Mouse (Mus musculus): ENCODE measurements around the gene Smim15. TPM values are rescaled to one million over a fixed set of nuclear protein-coding genes. Genes with fewer than 3 reads are reported as not detected.
A peak's percentile ranks its signal among the peaks of the same experiment; 100 is the strongest.

Gene Smim15
- polyA plus RNA-seq, 1 experiment from 2014 or later: 54.3 TPM

GRCm38 (mm10) chr13:108043431-108044221, 620 bp upstream of the Smim15 start:
- H3K27me3 ChIP-seq (ENCODE audit: low read depth, poor library complexity, severe bottlenecking): no peaks in the 10 kb centered on the region
- H3K4me1 ChIP-seq: peaks cover 40% of the 10 kb centered on the region
- DNase-seq (ENCODE audit: low spot score): no peak
- H3K9me3 ChIP-seq (replicated peaks): no peaks in the 10 kb centered on the region
- peak overlapping the region; percentile 98 for H3K27ac ChIP-seq
- peaks cover 18% of the 10 kb centered on the region for H3K36me3 ChIP-seq
- peak overlapping the region; percentile 90 for H3K4me3 ChIP-seq
- WGBS: 7% methylated on average over 23 of the region's 23 CpGs

- DNase-seq (ENCODE audit: low spot score): no peak
- Histone ChIP-seq H3K9me3 (replicated peaks) (no peaks in the 10 kb centered on the region), H3K36me3 (peaks cover 20% of the 10 kb centered on the region), H3K27ac (no peak overlapping the region), H3K4me1 (peaks cover 37% of the 10 kb centered on the region), H3K27me3 (ENCODE audit: low read depth, poor library complexity, severe bottlenecking) (no peaks in the 10 kb centered on the region), H3K4me3 (no peak overlapping the region)
- WGBS: 85% methylated on average over 3 of the region's 3 CpGs
These were observed 1.4 kb downstream of the Smim15 start for GRCm38 (mm10) chr13:108045646-108046045.

GRCm38 (mm10) chr13:108046071-108046470, 1.8 kb downstream of the Smim15 start:
- 94% methylated on average over 3 of the region's 3 CpGs for WGBS
- no peak for DNase-seq (ENCODE audit: low spot score)

GRCm38 (mm10) chr13:108046891-108047290, 2.6 kb downstream of the Smim15 start:
- DNase-seq (ENCODE audit: low spot score): no peak
- Histone ChIP-seq H3K9me3 (replicated peaks) (no peaks in the 10 kb centered on the region), H3K36me3 (peaks cover 24% of the 10 kb centered on the region), H3K27me3 (ENCODE audit: low read depth, poor library complexity, severe bottlenecking) (no peaks in the 10 kb centered on the region), H3K4me1 (peaks cover 24% of the 10 kb centered on the region), H3K4me3 (no peak overlapping the region), H3K27ac (no peak overlapping the region)
- 75% methylated on average over 6 of the region's 6 CpGs for WGBS

More at GRCm38 (mm10) chr13:108046071-108046470, 1.8 kb downstream of the Smim15 start:
- H3K36me3 ChIP-seq: peaks cover 21% of the 10 kb centered on the region
- H3K9me3 ChIP-seq (replicated peaks): no peaks in the 10 kb centered on the region
- H3K27ac ChIP-seq: no peak overlapping the region
- H3K4me1 ChIP-seq: peaks cover 32% of the 10 kb centered on the region
- no peak overlapping the region for H3K4me3 ChIP-seq
- no peaks in the 10 kb centered on the region for H3K27me3 ChIP-seq (ENCODE audit: low read depth, poor library complexity, severe bottlenecking)

- no peak overlapping the region for H3K27ac ChIP-seq
- 93% methylated on average over 6 of the region's 6 CpGs for WGBS
- H3K27me3 ChIP-seq (ENCODE audit: low read depth, poor library complexity, severe bottlenecking): no peaks in the 10 kb centered on the region
- no peak for DNase-seq (ENCODE audit: low spot score)
- H3K9me3 ChIP-seq (replicated peaks): no peaks in the 10 kb centered on the region
- no peak overlapping the region for H3K4me3 ChIP-seq
- H3K4me1 ChIP-seq: peaks cover 22% of the 10 kb centered on the region
- H3K36me3 ChIP-seq: peaks cover 27% of the 10 kb centered on the region
These were observed 3.1 kb downstream of the Smim15 start for GRCm38 (mm10) chr13:108047364-108047763.

- no peak overlapping the region for H3K4me3 ChIP-seq
- H3K27ac ChIP-seq: no peak overlapping the region
- H3K4me1 ChIP-seq: peaks cover 6% of the 10 kb centered on the region; the same call in 1 of the 2 replicates
- DNase-seq (ENCODE audit: low spot score): no peak
- H3K27me3 ChIP-seq (ENCODE audit: low read depth, poor library complexity, severe bottlenecking): no peaks in the 10 kb centered on the region
- H3K36me3 ChIP-seq: peaks cover 6% of the 10 kb centered on the region; the same call in 1 of the 2 replicates
- WGBS: 89% methylated on average over 3 of the region's 3 CpGs
- no peaks in the 10 kb centered on the region for H3K9me3 ChIP-seq (replicated peaks)
These were observed 12.7 kb downstream of the Smim15 start for GRCm38 (mm10) chr13:108056896-108057295.

GRCm38 (mm10) chr13:108060286-108060885, 16.1 kb downstream of the Smim15 start:
- Histone ChIP-seq H3K4me3 (no peak overlapping the region), H3K4me1 (peaks cover 6% of the 10 kb centered on the region; the same call in 1 of the 2 replicates), H3K9me3 (replicated peaks) (no peaks in the 10 kb centered on the region), H3K27ac (no peak overlapping the region), H3K27me3 (ENCODE audit: low read depth, poor library complexity, severe bottlenecking) (no peaks in the 10 kb centered on the region), H3K36me3 (no peaks in the 10 kb centered on the region)
- WGBS: 78% methylated on average over 7 of the region's 7 CpGs
- DNase-seq (ENCODE audit: low spot score): no peak

- no peaks in the 10 kb centered on the region for H3K36me3 ChIP-seq
- H3K4me1 ChIP-seq: peaks cover 6% of the 10 kb centered on the region; the same call in 1 of the 2 replicates
- H3K9me3 ChIP-seq (replicated peaks): no peaks in the 10 kb centered on the region
- no peaks in the 10 kb centered on the region for H3K27me3 ChIP-seq (ENCODE audit: low read depth, poor library complexity, severe bottlenecking)
- 79% methylated on average over 8 of the region's 8 CpGs for WGBS
- H3K4me3 ChIP-seq: no peak overlapping the region
- DNase-seq (ENCODE audit: low spot score): no peak
- no peak overlapping the region for H3K27ac ChIP-seq
These were observed 16.8 kb downstream of the Smim15 start for GRCm38 (mm10) chr13:108060936-108061578.

- 86% methylated on average over 5 of the region's 5 CpGs for WGBS
- no peak overlapping the region for H3K4me3 ChIP-seq
- no peak for DNase-seq (ENCODE audit: low spot score)
- no peaks in the 10 kb centered on the region for H3K27me3 ChIP-seq (ENCODE audit: low read depth, poor library complexity, severe bottlenecking)
- H3K27ac ChIP-seq: no peak overlapping the region
- H3K9me3 ChIP-seq (replicated peaks): no peaks in the 10 kb centered on the region
- H3K4me1 ChIP-seq: no peaks in the 10 kb centered on the region; the same call in 1 of the 2 replicates
- no peaks in the 10 kb centered on the region for H3K36me3 ChIP-seq
These were observed 18.7 kb downstream of the Smim15 start for GRCm38 (mm10) chr13:108062900-108063299.

DNA sequence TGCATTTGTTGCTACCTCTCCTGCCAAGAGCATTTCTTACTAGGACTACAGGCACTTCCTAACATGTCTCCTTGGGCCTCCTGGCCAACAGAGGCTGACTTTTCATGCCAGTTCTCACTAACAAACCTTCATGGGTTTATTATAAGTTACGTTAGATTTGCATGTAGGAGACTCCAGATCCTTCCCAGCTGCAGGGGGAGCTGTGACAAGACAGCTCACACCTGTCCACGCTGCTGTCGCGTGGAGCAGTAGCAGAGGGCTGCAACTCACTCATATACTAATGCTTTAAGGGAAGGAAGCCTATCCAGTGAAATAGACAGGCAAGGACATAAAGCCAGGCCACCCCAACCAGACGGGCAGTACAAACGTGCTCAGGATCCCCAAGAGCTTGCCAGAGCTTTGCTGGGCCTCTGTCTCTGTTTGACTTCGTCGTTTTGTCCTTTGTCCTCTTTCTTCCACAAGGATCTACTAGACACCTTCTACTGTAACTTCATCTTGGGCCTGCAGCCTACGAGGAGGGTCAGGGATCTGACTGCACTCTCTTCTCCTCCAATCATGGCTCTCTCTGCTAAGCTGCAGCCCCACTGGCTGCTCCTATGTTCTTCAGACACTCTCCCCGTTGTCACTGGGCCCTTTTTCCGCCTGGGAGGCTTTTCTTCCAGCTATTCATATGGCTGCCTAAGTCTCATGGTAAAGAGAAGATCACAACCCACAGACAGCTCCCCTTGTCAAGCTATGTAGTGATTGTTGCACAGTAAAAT, 19.3 kb downstream of the Smim15 start:
- H3K4me1 ChIP-seq: no peaks in the 10 kb centered on the region; the same call in 1 of the 2 replicates
- no peak for DNase-seq (ENCODE audit: low spot score)
- WGBS: 86% methylated on average over 11 of the region's 11 CpGs
- H3K27me3 ChIP-seq (ENCODE audit: low read depth, poor library complexity, severe bottlenecking): no peaks in the 10 kb centered on the region
- H3K4me3 ChIP-seq: no peak overlapping the region
- H3K36me3 ChIP-seq: no peaks in the 10 kb centered on the region
- H3K27ac ChIP-seq: no peak overlapping the region
- no peaks in the 10 kb centered on the region for H3K9me3 ChIP-seq (replicated peaks)

DNA sequence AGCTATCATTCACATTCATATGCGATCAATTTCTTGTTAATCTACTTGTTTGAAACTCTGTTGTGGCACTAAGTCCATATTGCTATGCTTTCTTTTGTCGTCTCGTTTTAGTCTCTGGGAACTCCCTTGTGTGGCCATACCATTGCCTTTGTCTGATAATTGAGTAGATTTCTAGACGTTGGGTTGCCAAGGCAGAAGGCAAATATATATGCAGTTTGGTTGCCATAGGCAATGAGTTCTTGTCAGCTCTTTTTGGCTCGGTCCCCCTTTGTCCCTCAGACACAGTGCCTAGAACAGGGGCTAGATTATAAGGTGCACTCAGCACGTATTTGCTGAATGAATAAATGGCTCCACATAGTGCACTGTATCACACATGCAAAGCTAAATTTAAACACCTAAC, 20.1 kb downstream of the Smim15 start:
- Histone ChIP-seq H3K36me3 (no peaks in the 10 kb centered on the region), H3K4me1 (no peaks in the 10 kb centered on the region; the same call in 1 of the 2 replicates), H3K27me3 (ENCODE audit: low read depth, poor library complexity, severe bottlenecking) (no peaks in the 10 kb centered on the region), H3K4me3 (no peak overlapping the region), H3K27ac (no peak overlapping the region), H3K9me3 (replicated peaks) (no peaks in the 10 kb centered on the region)
- WGBS: 93% methylated on average over 6 of the region's 6 CpGs
- DNase-seq (ENCODE audit: low spot score): no peak

DNA sequence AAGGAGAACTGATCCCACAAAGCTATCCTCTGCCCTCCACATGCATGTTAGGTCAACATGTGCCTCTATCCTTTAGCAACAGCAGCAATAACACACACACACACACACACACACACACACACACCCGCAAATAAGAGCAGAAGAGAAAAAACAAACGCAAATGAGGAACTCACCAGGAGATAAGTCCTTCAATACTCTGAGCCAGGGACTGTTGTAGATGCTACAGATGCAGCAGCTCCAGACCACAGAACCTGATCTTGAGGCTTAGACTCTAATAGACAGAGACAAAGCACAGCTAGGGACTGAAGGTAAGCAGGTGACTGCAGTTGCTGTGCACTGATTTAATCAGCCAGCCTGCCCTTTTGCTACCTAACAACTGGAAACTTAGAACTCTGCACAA, 21.8 kb downstream of the Smim15 start:
- WGBS: 80% methylated on average over 2 of the region's 2 CpGs
- Histone ChIP-seq H3K4me1 (no peaks in the 10 kb centered on the region), H3K27ac (no peak overlapping the region)

More for the DNA sequence above, 21.8 kb downstream of the Smim15 start:
- Histone ChIP-seq H3K4me3 (no peak overlapping the region), H3K9me3 (replicated peaks) (no peaks in the 10 kb centered on the region), H3K36me3 (no peaks in the 10 kb centered on the region), H3K27me3 (ENCODE audit: low read depth, poor library complexity, severe bottlenecking) (no peaks in the 10 kb centered on the region)
- no peak for DNase-seq (ENCODE audit: low spot score)

Data from limb, embryonic 10.5 days (tissue).